Mouse (Mus musculus) myocyte (in vitro differentiated cells): ENCODE data around the gene Ryr1. TPM values are rescaled to one million over a fixed set of nuclear protein-coding genes. Genes with fewer than 3 reads are reported as not detected.
A peak's percentile ranks its signal among the peaks of the same experiment; 100 is the strongest.

Experiments
- H3K27me3 ChIP-seq: one replicate; pipeline ENCODE4 v1.6.1; 2011; ENCODE audit not compliant: control insufficient read depth, insufficient read depth, insufficient read length
- H3K36me3 ChIP-seq: one replicate; pipeline ENCODE4 v1.6.1; 2011; ENCODE audit not compliant: control insufficient read depth, insufficient read depth
- H3K4me2 ChIP-seq: one replicate; pipeline ENCODE4 v1.6.1; 2011; ENCODE audit warnings: low read depth, control low read depth
- H3K4me3 ChIP-seq: one replicate; pipeline ENCODE4 v1.5.1; 2011; ENCODE audit warnings: mild to moderate bottlenecking, control low read depth, moderate library complexity
- H3K79me2 ChIP-seq: one replicate; pipeline ENCODE4 v1.6.1; 2011; ENCODE audit not compliant: control insufficient read depth, insufficient read depth
- H3ac ChIP-seq: one replicate; pipeline ENCODE4 v1.6.1; 2011; ENCODE audit not compliant: control insufficient read depth, insufficient read length
- CEBPB ChIP-seq: IDR thresholded peaks from 2 replicates; pipeline ENCODE4 v1.6.1; 2011; ENCODE audit warnings: mild to moderate bottlenecking, moderate library complexity; ENCODE audit not compliant: poor library complexity, insufficient read depth, severe bottlenecking
- E2F4 ChIP-seq: IDR thresholded peaks from one replicate; pipeline ENCODE4 v1.6.1; 2011; ENCODE audit warnings: mild to moderate bottlenecking, control low read depth, moderate library complexity; ENCODE audit not compliant: insufficient read depth
- MAX ChIP-seq: IDR thresholded peaks from one replicate; pipeline ENCODE4 v1.6.1; 2011; ENCODE audit warnings: low read depth, mild to moderate bottlenecking, control low read depth
- MYOD1 ChIP-seq, 3 experiments: IDR thresholded peaks; one replicate each; pipeline ENCODE4 v1.6.1; 2011; ENCODE audit warnings: control low read depth in 2 of 3, low read depth in 2 of 3, mild to moderate bottlenecking in 2 of 3, moderate library complexity in 1 of 3; ENCODE audit not compliant: insufficient read length in 2 of 3, control insufficient read depth in 1 of 3
- MYOG ChIP-seq, 3 experiments: IDR thresholded peaks; one replicate each; pipeline ENCODE4 v1.6.1; 2011; ENCODE audit warnings: control low read depth in 2 of 3, low read depth in 2 of 3, mild to moderate bottlenecking in 2 of 3; ENCODE audit not compliant: insufficient read length in 2 of 3, control insufficient read depth in 1 of 3, insufficient read depth in 1 of 3
- POLR2A ChIP-seq: IDR thresholded peaks from one replicate; pipeline ENCODE4 v1.6.1; 2011; ENCODE audit warnings: low read depth, mild to moderate bottlenecking, control low read depth, moderate library complexity; ENCODE audit not compliant: insufficient read length
- POLR2AphosphoS2 ChIP-seq: IDR thresholded peaks from one replicate; pipeline ENCODE4 v1.6.1; 2011; ENCODE audit warnings: low read depth, control low read depth; ENCODE audit not compliant: insufficient read length
- REST ChIP-seq: IDR thresholded peaks from one replicate; pipeline ENCODE4 v1.6.1; 2011; ENCODE audit warnings: mild to moderate bottlenecking, control low read depth, moderate library complexity; ENCODE audit not compliant: insufficient read depth, insufficient read length
- SRF ChIP-seq: IDR thresholded peaks from one replicate; pipeline ENCODE4 v1.6.1; 2011; ENCODE audit warnings: low read depth; ENCODE audit not compliant: control insufficient read depth, insufficient read length
- TCF12 ChIP-seq: IDR thresholded peaks from one replicate; pipeline ENCODE4 v1.6.1; 2011; ENCODE audit warnings: mild to moderate bottlenecking, control low read depth; ENCODE audit not compliant: poor library complexity, insufficient read depth, severe bottlenecking
- TCF3 ChIP-seq: IDR thresholded peaks from one replicate; pipeline ENCODE4 v1.6.1; 2011; ENCODE audit warnings: low read depth, control low read depth; ENCODE audit not compliant: insufficient read length
- USF1 ChIP-seq: IDR thresholded peaks from one replicate; pipeline ENCODE4 v1.6.1; 2011; ENCODE audit warnings: low read depth, mild to moderate bottlenecking, control low read depth, moderate library complexity
- polyA plus RNA-seq: library from polyadenylated mRNA; unstranded; fragments of >200 nt; fragmentation: generic; extraction: Trizol; gene quantifications from one replicate; pipeline ENCODE4 v1.2.1, GENCODE M21; 2012; ENCODE audit warnings: missing spikeins

Ryr1 gene
- 73.1 TPM for polyA plus RNA-seq

- TF ChIP-seq POLR2AphosphoS2, result peak; percentile 92
- TF ChIP-seq E2F4, result no peak
- peak in 1 of 3 experiments; percentile 10 for TF ChIP-seq MYOG (IDR thresholded peaks at IDR 0.05; ENCODE audit: control insufficient read depth in 1 of 3, insufficient read depth in 1 of 3, insufficient read length in 2 of 3, low read depth in 2 of 3)
- TF ChIP-seq POLR2A, result peak; percentile 93
- Histone ChIP-seq H3K4me2 (peak within 1 kb of the TSS; percentile 72), H3K36me3 (no peaks in the 10 kb centered on the region)
Measured at GRCm38 (mm10) chr7:29124970-29125369, at the start of gene Ryr1. Gene Ryr1, minus strand, starts transcription at chr7:29125179.

GRCm38 (mm10) chr7:29172390-29173016 is 47.5 kb upstream of the Ryr1 start:
- no peak overlapping the region for H3K4me2 ChIP-seq
- no peak overlapping the region for H3K4me3 ChIP-seq
- H3K36me3 ChIP-seq, result peaks cover 22% of the 10 kb centered on the region
- no peak for TF ChIP-seq CEBPB
- no peak for TF ChIP-seq USF1
- peak; percentile 42 for TF ChIP-seq POLR2A
- peak; percentile 88 for TF ChIP-seq POLR2AphosphoS2
- no peak for TF ChIP-seq MAX
- no peak overlapping the region for H3ac ChIP-seq
- no peaks in the 10 kb centered on the region for H3K27me3 ChIP-seq
- peaks cover 20% of the 10 kb centered on the region for H3K79me2 ChIP-seq

More at GRCm38 (mm10) chr7:29124970-29125369, at the start of gene Ryr1:
- Histone ChIP-seq H3ac (peak within 1 kb of the TSS; percentile 73), H3K79me2 (peaks cover 15% of the 10 kb centered on the region), H3K27me3 (no peaks in the 10 kb centered on the region), H3K4me3 (peak within 1 kb of the TSS; percentile 54)

GRCm38 (mm10) chr7:29171562-29172097 is 46.7 kb upstream of the Ryr1 start:
- peaks cover 11% of the 10 kb centered on the region for H3K79me2 ChIP-seq
- peak overlapping the region; percentile 93 for H3K4me2 ChIP-seq
- peak overlapping the region; percentile 61 for H3K4me3 ChIP-seq
- H3K27me3 ChIP-seq, result no peaks in the 10 kb centered on the region
- TF ChIP-seq MYOG (IDR thresholded peaks at IDR 0.05; ENCODE audit: control insufficient read depth in 1 of 3, insufficient read depth in 1 of 3, insufficient read length in 2 of 3, low read depth in 2 of 3) (no peak), MYOD1 (IDR thresholded peaks at IDR 0.05; ENCODE audit: control insufficient read depth in 1 of 3, insufficient read length in 2 of 3, low read depth in 2 of 3) (no peak), SRF (no peak), TCF3 (no peak), E2F4 (no peak)
- H3K36me3 ChIP-seq, result peaks cover 13% of the 10 kb centered on the region
- H3ac ChIP-seq, result peak overlapping the region; percentile 4

- H3K27me3 ChIP-seq, result no peaks in the 10 kb centered on the region
- peaks cover 7% of the 10 kb centered on the region for H3K36me3 ChIP-seq
- H3K4me3 ChIP-seq, result peak overlapping the region; percentile 61
- H3ac ChIP-seq, result peak overlapping the region; percentile 4
- peak; percentile 4 for TF ChIP-seq POLR2A
- TF ChIP-seq POLR2AphosphoS2, result peak; percentile 39
- no peak for TF ChIP-seq MYOD1 (IDR thresholded peaks at IDR 0.05; ENCODE audit: control insufficient read depth in 1 of 3, insufficient read length in 2 of 3, low read depth in 2 of 3)
- H3K4me2 ChIP-seq, result peak overlapping the region; percentile 93
- H3K79me2 ChIP-seq, result peaks cover 5% of the 10 kb centered on the region
Measured at GRCm38 (mm10) chr7:29170755-29171561, 46.0 kb upstream of the Ryr1 start.

GRCm38 (mm10) chr7:29170066-29170754 is 45.2 kb upstream of the Ryr1 start, which contains the start of the genes Ggn and Spred3:
Gene Ggn, plus strand, starts transcription at chr7:29170210.
Gene Spred3, minus strand, starts transcription at chr7:29170411.
- peak within 1 kb of the TSS; percentile 61 for H3K4me3 ChIP-seq
- peak within 1 kb of the TSS; percentile 61 for H3ac ChIP-seq
- peak within 1 kb of the TSS; percentile 93 for H3K4me2 ChIP-seq
- no peaks in the 10 kb centered on the region for H3K36me3 ChIP-seq
- no peaks in the 10 kb centered on the region for H3K79me2 ChIP-seq
- H3K27me3 ChIP-seq, result no peaks in the 10 kb centered on the region
- TF ChIP-seq SRF, result no peak
- peak; percentile 60 for TF ChIP-seq POLR2AphosphoS2
- no peak for TF ChIP-seq REST
- no peak for TF ChIP-seq MYOG (IDR thresholded peaks at IDR 0.05; ENCODE audit: control insufficient read depth in 1 of 3, insufficient read depth in 1 of 3, insufficient read length in 2 of 3, low read depth in 2 of 3)
- TF ChIP-seq CEBPB, result no peak
- TF ChIP-seq E2F4, result no peak
- TF ChIP-seq MYOD1 (IDR thresholded peaks at IDR 0.05; ENCODE audit: control insufficient read depth in 1 of 3, insufficient read length in 2 of 3, low read depth in 2 of 3), result no peak
- no peak for TF ChIP-seq USF1
- no peak for TF ChIP-seq TCF12
- TF ChIP-seq MAX, result no peak
- TF ChIP-seq POLR2A, result peak; percentile 39
- no peak for TF ChIP-seq TCF3
